Mouse (Mus musculus) gastrocnemius, postnatal 10 days (tissue): Measurements from ENCODE around the gene Olfr1168. TPM values are rescaled to one million over a fixed set of nuclear protein-coding genes. Genes with fewer than 3 reads are reported as not detected.
"Not testable (repeated sequence)": the region's sequence is repeated elsewhere in the genome, so short reads cannot be mapped to it uniquely, and the experiment has no call there.

Source experiments
- DNase-seq: peaks from one replicate; pipeline ENCODE4 v3.0.0; 2021; ENCODE audit warnings: mixed read lengths
- long read RNA-seq, 2 experiments: library from polyadenylated mRNA; stranded (forward); transcript quantifications; one replicate each; pipeline ENCODE4 v2.0.0; 2021
- total RNA-seq, 2 experiments: library from RNA; stranded (reverse); gene quantifications; 2 replicates each; pipeline ENCODE4 v1.2.3; 2021

Gene Olfr1168
- not detected for total RNA-seq
- long read RNA-seq, experiment 1: 0 reads
- long read RNA-seq, experiment 2: 0 reads

- no peak for DNase-seq
Measured at GRCm38 (mm10) chr2:88181580-88181979, at the start of gene Olfr1168. Gene Olfr1168 (plus strand): TSS chr2:88181880.

GRCm38 (mm10) chr2:88155093-88155492 is 26.6 kb upstream of the Olfr1168 start, which contains the start of gene Olfr1167:
Gene Olfr1167 (minus strand): TSS chr2:88155193.
- DNase-seq: not testable (repeated sequence)

GRCm38 (mm10) chr2:88220784-88221183 is 39.1 kb downstream of the Olfr1168 start:
- no peak for DNase-seq

- no peak for DNase-seq
Measured at GRCm38 (mm10) chr2:88228234-88228633, 46.6 kb downstream of the Olfr1168 start, which contains the start of gene Olfr1170. Gene Olfr1170 (minus strand): TSS chr2:88228334.

Other genes starting within 250 kb of the Olfr1168 start
- gene Olfr1155, start 236.7 kb upstream of the Olfr1168 start, total RNA-seq: not detected
- not detected for gene Olfr1156, start 228.8 kb upstream of the Olfr1168 start, total RNA-seq
- not detected for gene Olfr1157, start 213.6 kb upstream of the Olfr1168 start, total RNA-seq
- not detected for gene Olfr74, start 207.2 kb upstream of the Olfr1168 start, total RNA-seq
- not detected for gene Olfr1158, start 191.8 kb upstream of the Olfr1168 start, total RNA-seq
- gene Olfr1160, start 173.6 kb upstream of the Olfr1168 start, total RNA-seq: not detected
- gene Olfr1161, start 159.1 kb upstream of the Olfr1168 start, total RNA-seq: not detected
- gene Olfr73, start 144.2 kb upstream of the Olfr1168 start, total RNA-seq: not detected
- not detected for gene Olfr1162, start 130.8 kb upstream of the Olfr1168 start, total RNA-seq
- not detected for gene Olfr1163, start 110.0 kb upstream of the Olfr1168 start, total RNA-seq
- not detected for gene Olfr1164, start 87.9 kb upstream of the Olfr1168 start, total RNA-seq
- gene Olfr1166, start 53.6 kb upstream of the Olfr1168 start, total RNA-seq: not detected
- gene Olfr1167, start 26.7 kb upstream of the Olfr1168 start, total RNA-seq: not detected
- gene Olfr1170, start 46.5 kb downstream of the Olfr1168 start, total RNA-seq: not detected
- gene Olfr1173, start 98.0 kb downstream of the Olfr1168 start, total RNA-seq: not detected
- gene Olfr1174-ps, start 133.3 kb downstream of the Olfr1168 start, total RNA-seq: not detected
- gene Olfr1175-ps, start 145.3 kb downstream of the Olfr1168 start, total RNA-seq: not detected
- not detected for gene Olfr1176, start 154.8 kb downstream of the Olfr1168 start, total RNA-seq
- gene Olfr1177-ps, start 164.6 kb downstream of the Olfr1168 start, total RNA-seq: not detected
- not detected for gene Olfr1178, start 205.2 kb downstream of the Olfr1168 start, total RNA-seq
- gene Olfr1179, start 224.6 kb downstream of the Olfr1168 start, total RNA-seq: not detected
- not detected for gene Olfr1180, start 237.3 kb downstream of the Olfr1168 start, total RNA-seq
- not detected for gene Olfr1181, start 244.3 kb downstream of the Olfr1168 start, total RNA-seq